Mouse (Mus musculus): ENCODE measurements around the gene Manba. TPM values are rescaled to one million over a fixed set of nuclear protein-coding genes. Genes with fewer than 3 reads are reported as not detected.
A peak's percentile ranks its signal among the peaks of the same experiment; 100 is the strongest.
"Not testable (repeated sequence)": the region's sequence is repeated elsewhere in the genome, so short reads cannot be mapped to it uniquely, and the experiment has no call there.

Gene Manba
- polyA plus RNA-seq, 1 experiment from 2014 or later = 7.2 TPM

DNA sequence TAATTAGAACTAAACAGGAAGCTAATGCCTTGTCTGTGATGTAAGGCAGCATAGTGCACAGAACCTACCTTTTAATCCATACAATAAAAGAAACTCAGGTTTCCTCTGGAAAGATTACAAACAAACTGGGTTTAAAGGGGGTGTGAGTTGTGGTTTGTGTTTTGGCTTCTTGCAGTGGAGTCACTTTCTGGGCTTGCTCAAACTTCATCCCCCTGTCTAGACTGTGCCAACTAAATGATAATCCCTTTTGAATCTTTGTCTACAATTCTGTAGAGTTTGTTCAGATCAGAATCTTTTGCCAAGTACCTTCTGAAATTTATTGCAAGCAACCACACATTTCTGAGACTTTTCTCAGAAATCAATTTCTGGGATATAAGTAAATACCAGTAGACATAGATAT, 40.5 kb upstream of the Manba start:
- no peaks in the 10 kb centered on the region for H3K9me3 ChIP-seq (replicated peaks; ENCODE audit: control insufficient read depth, low read length)
- H3K27ac ChIP-seq (ENCODE audit: low read length) = no peak overlapping the region
- H3K9ac ChIP-seq (ENCODE audit: low read depth, low read length) = no peak overlapping the region
- no peak overlapping the region for H3K4me3 ChIP-seq (ENCODE audit: low read depth, low read length)
- H3K4me2 ChIP-seq (ENCODE audit: low read depth, low read length) = no peak overlapping the region
- peaks cover 5% of the 10 kb centered on the region for H3K4me1 ChIP-seq (ENCODE audit: control insufficient read depth, low read depth, low read length)
- no peak for ATAC-seq (ENCODE audit: low read depth)
- peaks cover 2% of the 10 kb centered on the region for H3K36me3 ChIP-seq (ENCODE audit: control insufficient read depth, insufficient read depth)
- no peaks in the 10 kb centered on the region for H3K27me3 ChIP-seq (ENCODE audit: control insufficient read depth, insufficient read depth, low read depth, low read length)

- Histone ChIP-seq H3K36me3 (ENCODE audit: control insufficient read depth, insufficient read depth) (peaks cover 27% of the 10 kb centered on the region), H3K4me2 (ENCODE audit: low read depth, low read length) (no peak overlapping the region), H3K9me3 (replicated peaks; ENCODE audit: control insufficient read depth, low read length) (no peaks in the 10 kb centered on the region), H3K4me1 (ENCODE audit: control insufficient read depth, low read depth, low read length) (no peaks in the 10 kb centered on the region), H3K27me3 (ENCODE audit: control insufficient read depth, insufficient read depth, low read depth, low read length) (no peaks in the 10 kb centered on the region), H3K4me3 (ENCODE audit: low read depth, low read length) (no peak overlapping the region), H3K27ac (ENCODE audit: low read length) (no peak overlapping the region), H3K9ac (ENCODE audit: low read depth, low read length) (no peak overlapping the region)
- no peak for ATAC-seq (ENCODE audit: low read depth)
Measured at GRCm38 (mm10) chr3:135458981-135459380, 26.4 kb upstream of the Manba start.

- Histone ChIP-seq H3K36me3 (ENCODE audit: control insufficient read depth, insufficient read depth) (peaks cover 6% of the 10 kb centered on the region; the same call in 1 of the 2 replicates), H3K4me2 (ENCODE audit: low read depth, low read length) (no peak overlapping the region), H3K4me1 (ENCODE audit: control insufficient read depth, low read depth, low read length) (no peaks in the 10 kb centered on the region), H3K27ac (ENCODE audit: low read length) (no peak overlapping the region), H3K4me3 (ENCODE audit: low read depth, low read length) (no peak overlapping the region), H3K9me3 (replicated peaks; ENCODE audit: control insufficient read depth, low read length) (no peaks in the 10 kb centered on the region), H3K9ac (ENCODE audit: low read depth, low read length) (no peak overlapping the region), H3K27me3 (ENCODE audit: control insufficient read depth, insufficient read depth, low read depth, low read length) (no peaks in the 10 kb centered on the region)
- no peak for ATAC-seq (ENCODE audit: low read depth)
- WGBS (ENCODE audit: insufficient replicate concordance) = 85% methylated on average over 1 of the region's 1 CpGs
Measured at GRCm38 (mm10) chr3:135468402-135468801, 17.0 kb upstream of the Manba start.

GRCm38 (mm10) chr3:135469146-135469545, 16.3 kb upstream of the Manba start:
- no peak overlapping the region for H3K27ac ChIP-seq (ENCODE audit: low read length)
- ATAC-seq (ENCODE audit: low read depth) = no peak
- no peaks in the 10 kb centered on the region for H3K27me3 ChIP-seq (ENCODE audit: control insufficient read depth, insufficient read depth, low read depth, low read length)
- no peak overlapping the region for H3K4me2 ChIP-seq (ENCODE audit: low read depth, low read length)
- no peaks in the 10 kb centered on the region for H3K9me3 ChIP-seq (replicated peaks; ENCODE audit: control insufficient read depth, low read length)
- H3K4me3 ChIP-seq (ENCODE audit: low read depth, low read length) = no peak overlapping the region
- no peaks in the 10 kb centered on the region for H3K4me1 ChIP-seq (ENCODE audit: control insufficient read depth, low read depth, low read length)
- H3K9ac ChIP-seq (ENCODE audit: low read depth, low read length) = no peak overlapping the region
- 49% methylated on average over 3 of the region's 3 CpGs for WGBS (ENCODE audit: insufficient replicate concordance)
- peaks cover 6% of the 10 kb centered on the region; the same call in 1 of the 2 replicates for H3K36me3 ChIP-seq (ENCODE audit: control insufficient read depth, insufficient read depth)

DNA sequence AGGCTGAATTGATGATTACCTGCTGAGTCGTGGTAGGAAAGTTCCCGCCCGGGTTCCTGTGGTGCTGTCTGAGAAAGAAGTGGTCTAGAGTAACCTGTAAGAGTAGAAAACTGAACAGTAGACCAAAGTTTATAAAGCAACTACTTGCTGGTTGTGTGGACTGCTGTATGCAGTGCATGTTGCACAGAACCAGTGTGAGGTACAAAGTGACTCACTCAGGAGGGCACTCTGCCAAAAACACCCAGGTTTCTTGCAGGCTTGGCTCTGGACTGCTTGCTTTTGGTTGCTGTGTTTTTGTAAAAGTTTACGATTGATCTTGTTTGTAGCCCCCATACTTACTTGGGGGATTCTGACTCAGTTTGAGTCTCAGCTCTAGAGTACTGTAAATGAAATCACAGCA, 15.4 kb upstream of the Manba start:
- Histone ChIP-seq H3K4me3 (ENCODE audit: low read depth, low read length) (no peak overlapping the region), H3K27ac (ENCODE audit: low read length) (no peak overlapping the region), H3K36me3 (ENCODE audit: control insufficient read depth, insufficient read depth) (no peaks in the 10 kb centered on the region; the same call in 1 of the 2 replicates), H3K9ac (ENCODE audit: low read depth, low read length) (no peak overlapping the region), H3K9me3 (replicated peaks; ENCODE audit: control insufficient read depth, low read length) (no peaks in the 10 kb centered on the region), H3K27me3 (ENCODE audit: control insufficient read depth, insufficient read depth, low read depth, low read length) (no peaks in the 10 kb centered on the region), H3K4me1 (ENCODE audit: control insufficient read depth, low read depth, low read length) (no peaks in the 10 kb centered on the region), H3K4me2 (ENCODE audit: low read depth, low read length) (no peak overlapping the region)
- ATAC-seq (ENCODE audit: low read depth) = peak; percentile 71; the same call in 1 of the 2 replicates
- WGBS (ENCODE audit: insufficient replicate concordance) = 44% methylated on average over 4 of the region's 4 CpGs

DNA sequence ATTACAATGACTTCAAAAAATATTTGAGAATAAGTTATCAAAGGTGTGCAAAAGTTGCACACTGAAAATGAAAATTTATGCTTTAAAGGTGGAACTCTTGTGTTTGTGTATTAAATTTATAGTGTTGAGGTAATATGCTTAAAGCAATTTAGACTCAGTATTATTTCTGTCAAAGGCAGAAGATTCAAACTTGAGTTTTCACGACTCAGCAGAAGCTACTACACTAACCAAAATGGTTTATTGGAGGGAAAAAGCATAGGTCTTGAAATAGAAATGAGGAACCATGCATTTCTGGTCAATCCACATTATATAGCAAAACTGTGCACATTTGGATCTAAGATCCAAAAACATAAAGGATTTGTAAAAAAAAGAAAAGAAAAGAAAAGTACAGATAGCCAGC, 14.6 kb upstream of the Manba start:
- no peak overlapping the region for H3K27ac ChIP-seq (ENCODE audit: low read length)
- no peak overlapping the region for H3K4me3 ChIP-seq (ENCODE audit: low read depth, low read length)
- no peak overlapping the region for H3K4me2 ChIP-seq (ENCODE audit: low read depth, low read length)
- no peaks in the 10 kb centered on the region for H3K4me1 ChIP-seq (ENCODE audit: control insufficient read depth, low read depth, low read length)
- no peak overlapping the region for H3K9ac ChIP-seq (ENCODE audit: low read depth, low read length)
- no peaks in the 10 kb centered on the region for H3K27me3 ChIP-seq (ENCODE audit: control insufficient read depth, insufficient read depth, low read depth, low read length)
- H3K9me3 ChIP-seq (replicated peaks; ENCODE audit: control insufficient read depth, low read length) = no peaks in the 10 kb centered on the region
- ATAC-seq (ENCODE audit: low read depth) = no peak
- no peaks in the 10 kb centered on the region for H3K36me3 ChIP-seq (ENCODE audit: control insufficient read depth, insufficient read depth)
- WGBS (ENCODE audit: insufficient replicate concordance) = 19% methylated on average over 1 of the region's 1 CpGs

GRCm38 (mm10) chr3:135475025-135475424, 10.4 kb upstream of the Manba start:
- Histone ChIP-seq H3K36me3 (ENCODE audit: control insufficient read depth, insufficient read depth) (no peaks in the 10 kb centered on the region), H3K4me3 (ENCODE audit: low read depth, low read length) (no peak overlapping the region), H3K9me3 (replicated peaks; ENCODE audit: control insufficient read depth, low read length) (no peaks in the 10 kb centered on the region), H3K4me1 (ENCODE audit: control insufficient read depth, low read depth, low read length) (no peaks in the 10 kb centered on the region), H3K27ac (ENCODE audit: low read length) (no peak overlapping the region), H3K4me2 (ENCODE audit: low read depth, low read length) (no peak overlapping the region), H3K27me3 (ENCODE audit: control insufficient read depth, insufficient read depth, low read depth, low read length) (no peaks in the 10 kb centered on the region), H3K9ac (ENCODE audit: low read depth, low read length) (no peak overlapping the region)
- ATAC-seq (ENCODE audit: low read depth) = no peak
- WGBS (ENCODE audit: insufficient replicate concordance) = 77% methylated on average over 8 of the region's 8 CpGs

DNA sequence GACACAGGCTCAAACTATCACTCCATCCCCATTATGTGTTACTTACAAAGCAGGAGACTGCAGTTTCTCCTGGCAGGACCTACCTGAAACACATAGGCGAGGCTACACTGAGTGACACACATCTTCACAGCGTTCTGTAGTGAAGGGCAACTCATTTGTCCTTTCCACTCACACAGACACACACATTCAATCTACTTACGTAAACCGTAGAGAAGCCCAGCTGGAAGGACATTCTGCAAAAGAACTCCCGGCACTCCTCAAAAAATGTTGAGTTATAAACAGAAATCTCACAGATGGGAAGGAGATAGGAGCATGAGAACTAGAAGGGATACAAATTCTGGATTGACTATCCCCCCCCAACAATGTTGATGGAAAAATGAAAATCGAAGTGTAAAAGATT, 9.1 kb upstream of the Manba start:
- Histone ChIP-seq H3K4me1 (ENCODE audit: control insufficient read depth, low read depth, low read length) (no peaks in the 10 kb centered on the region), H3K9ac (ENCODE audit: low read depth, low read length) (no peak overlapping the region), H3K9me3 (replicated peaks; ENCODE audit: control insufficient read depth, low read length) (no peaks in the 10 kb centered on the region), H3K27me3 (ENCODE audit: control insufficient read depth, insufficient read depth, low read depth, low read length) (no peaks in the 10 kb centered on the region), H3K4me3 (ENCODE audit: low read depth, low read length) (no peak overlapping the region), H3K27ac (ENCODE audit: low read length) (no peak overlapping the region), H3K4me2 (ENCODE audit: low read depth, low read length) (no peak overlapping the region), H3K36me3 (ENCODE audit: control insufficient read depth, insufficient read depth) (no peaks in the 10 kb centered on the region)
- WGBS (ENCODE audit: insufficient replicate concordance) = 68% methylated on average over 6 of the region's 6 CpGs
- no peak for ATAC-seq (ENCODE audit: low read depth)

- no peaks in the 10 kb centered on the region for H3K9me3 ChIP-seq (replicated peaks; ENCODE audit: control insufficient read depth, low read length)
- no peak overlapping the region for H3K9ac ChIP-seq (ENCODE audit: low read depth, low read length)
- 43% methylated on average over 2 of the region's 2 CpGs for WGBS (ENCODE audit: insufficient replicate concordance)
- no peak overlapping the region for H3K27ac ChIP-seq (ENCODE audit: low read length)
- no peaks in the 10 kb centered on the region for H3K4me1 ChIP-seq (ENCODE audit: control insufficient read depth, low read depth, low read length)
- ATAC-seq (ENCODE audit: low read depth) = no peak
- H3K4me3 ChIP-seq (ENCODE audit: low read depth, low read length) = no peak overlapping the region
- H3K27me3 ChIP-seq (ENCODE audit: control insufficient read depth, insufficient read depth, low read depth, low read length) = no peaks in the 10 kb centered on the region
- H3K4me2 ChIP-seq (ENCODE audit: low read depth, low read length) = no peak overlapping the region
- H3K36me3 ChIP-seq (ENCODE audit: control insufficient read depth, insufficient read depth) = no peaks in the 10 kb centered on the region
Measured at GRCm38 (mm10) chr3:135476977-135477376, 8.4 kb upstream of the Manba start.

GRCm38 (mm10) chr3:135479090-135479489, 6.3 kb upstream of the Manba start:
- not testable (repeated sequence) for ATAC-seq (ENCODE audit: low read depth); H3K27ac ChIP-seq (ENCODE audit: low read length); H3K9me3 ChIP-seq (replicated peaks; ENCODE audit: control insufficient read depth, low read length); H3K27me3 ChIP-seq (ENCODE audit: control insufficient read depth, insufficient read depth, low read depth, low read length); H3K4me1 ChIP-seq (ENCODE audit: control insufficient read depth, low read depth, low read length); H3K4me2 ChIP-seq (ENCODE audit: low read depth, low read length); H3K36me3 ChIP-seq (ENCODE audit: control insufficient read depth, insufficient read depth); H3K4me3 ChIP-seq (ENCODE audit: low read depth, low read length); H3K9ac ChIP-seq (ENCODE audit: low read depth, low read length)
- WGBS (ENCODE audit: insufficient replicate concordance) = 55% methylated on average over 5 of the region's 5 CpGs

Data from liver, embryonic 16.5 days (tissue).